Mouse (Mus musculus) limb, embryonic 11.5 days (tissue): ENCODE results near the gene Herc6. TPM values are rescaled to one million over a fixed set of nuclear protein-coding genes. Genes with fewer than 3 reads are reported as not detected.

Experiments used
- polyA plus RNA-seq: library from polyadenylated mRNA; unstranded; fragments of >200 nt; fragmentation: Nextera tagmentation; extraction: Ambion mirVana; gene quantifications from 2 replicates; pipeline ENCODE4 v1.2.1, GENCODE M21; 2014

The Herc6 gene
- polyA plus RNA-seq, 1 experiment from 2014 or later, result 2.1 TPM

Other genes starting within 250 kb of the Herc6 start
- not detected in 2 replicates for gene Vmn1r17, start 217.3 kb upstream of the Herc6 start, polyA plus RNA-seq
- gene Vmn1r18, start 185.2 kb upstream of the Herc6 start, polyA plus RNA-seq, result not detected in 2 replicates
- not detected in 2 replicates for gene Vmn1r19, start 177.2 kb upstream of the Herc6 start, polyA plus RNA-seq
- not detected in 2 replicates for gene Vmn1r20, start 152.1 kb upstream of the Herc6 start, polyA plus RNA-seq
- gene Ppm1k, start 45.5 kb upstream of the Herc6 start, polyA plus RNA-seq, result 5.0 and 5.8 TPM in 2 replicates
- 17.2 and 18.9 TPM in 2 replicates for gene Pyurf, start 111.1 kb downstream of the Herc6 start, polyA plus RNA-seq
- 42.7 and 44.6 TPM in 2 replicates for gene Lancl2, start 121.5 kb downstream of the Herc6 start, polyA plus RNA-seq
- 37.1 and 50.5 TPM in 2 replicates for gene Vopp1, start 244.2 kb downstream of the Herc6 start, polyA plus RNA-seq